Mouse (Mus musculus) stomach, postnatal 0 days (tissue): ENCODE results near the gene Adamts9.

Experiments
- CTCF ChIP-seq: IDR thresholded peaks from 2 replicates; pipeline ENCODE4 v1.5.1; 2016; ENCODE audit warnings: antibody characterized with exemption, low read depth, mild to moderate bottlenecking, moderate library complexity
- EP300 ChIP-seq: optimal IDR thresholded peaks from 2 replicates; pipeline ENCODE3; 2016; ENCODE audit warnings: antibody characterized with exemption

DNA sequence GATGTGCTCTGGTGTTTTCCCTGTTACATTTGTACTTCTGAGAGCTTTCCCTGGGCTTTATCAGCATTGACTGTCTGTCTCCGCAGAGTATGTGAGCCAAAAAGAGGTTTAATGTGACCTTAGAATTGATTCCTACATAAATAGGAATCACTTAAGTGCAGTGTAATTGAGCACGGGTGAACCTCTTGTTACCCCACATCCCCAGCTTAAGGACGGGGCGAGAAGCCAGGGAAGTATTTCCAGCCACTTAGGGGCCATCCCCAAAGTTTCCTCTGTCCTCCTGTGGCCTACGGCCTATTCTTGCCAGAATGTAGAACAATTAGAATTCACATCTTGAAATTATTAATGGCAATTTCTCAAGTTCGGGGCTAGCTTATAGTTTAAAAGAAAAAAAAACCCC lies 149.5 kb downstream of the Adamts9 start:
- TF ChIP-seq CTCF (no peak), EP300 (no peak)
